Mouse (Mus musculus): ENCODE measurements around the gene Shmt2. TPM values are rescaled to one million over a fixed set of nuclear protein-coding genes. Genes with fewer than 3 reads are reported as not detected.

Gene Shmt2
- polyA plus RNA-seq, 1 experiment from 2014 or later, result 38.9 TPM

DNA sequence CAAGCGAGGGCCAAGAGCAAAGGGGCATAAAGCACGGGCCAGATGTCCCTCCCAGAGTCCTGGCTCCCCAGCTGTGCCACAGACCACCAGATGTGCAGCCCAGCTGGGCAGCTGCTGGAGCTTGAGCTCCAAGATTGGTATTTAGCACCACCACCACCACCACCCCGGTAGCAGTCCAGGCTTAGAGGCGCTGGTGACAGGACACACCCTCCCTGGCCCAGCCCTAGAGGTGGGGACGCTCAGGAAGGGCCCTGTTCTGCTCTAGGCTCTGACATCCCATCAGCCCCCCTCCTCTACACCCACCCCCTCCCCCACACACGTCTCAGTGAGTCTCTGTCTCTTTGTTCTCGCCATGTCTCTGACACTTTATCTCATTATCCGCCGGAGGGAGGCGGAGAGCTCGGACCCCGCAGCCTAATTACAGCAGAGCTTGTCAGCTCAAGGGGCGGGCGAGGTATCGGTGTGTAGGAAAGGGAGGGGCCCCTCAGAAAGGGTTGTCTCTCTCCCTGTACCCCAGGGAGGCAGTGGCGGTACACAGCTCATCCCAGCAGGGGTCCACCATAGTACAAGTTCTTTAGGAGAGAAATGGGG is 8.6 kb downstream of the Shmt2 start:
- Histone ChIP-seq H3K27me3 (ENCODE audit: control insufficient read depth, insufficient read depth, low read length) (peaks cover 6% of the 10 kb centered on the region; the same call in 1 of the 2 replicates), H3K4me1 (replicated peaks; ENCODE audit: control insufficient read depth, insufficient read depth) (peaks cover 23% of the 10 kb centered on the region), H3K4me2 (replicated peaks; ENCODE audit: low read depth) (peak overlapping the region; percentile 66), H3K4me3 (ENCODE audit: low read depth, low read length) (peak overlapping the region; percentile 29), H3K9me3 (ENCODE audit: control insufficient read depth, low read length) (no peaks in the 10 kb centered on the region), H3K9ac (ENCODE audit: low read length) (peak overlapping the region; percentile 47; the same call in 1 of the 2 replicates), H3K27ac (replicated peaks) (no peak overlapping the region), H3K36me3 (ENCODE audit: control insufficient read depth, insufficient read depth, low read length) (peaks cover 5% of the 10 kb centered on the region; the same call in 1 of the 2 replicates)
- WGBS, result 6% methylated on average over 16 of the region's 16 CpGs
- ATAC-seq (ENCODE audit: low FRiP score, low TSS enrichment) (0 out of 2 replicates have a peak, but pooled peaks have one; percentile 16), DNase-seq (ENCODE audit: low spot score) (peak; percentile 52)
- TF ChIP-seq CTCF (IDR thresholded peaks at IDR 0.05; ENCODE audit: low read depth), result no peak
- no peak for TF ChIP-seq EP300 (optimal IDR thresholded peaks at IDR 0.05)

DNA sequence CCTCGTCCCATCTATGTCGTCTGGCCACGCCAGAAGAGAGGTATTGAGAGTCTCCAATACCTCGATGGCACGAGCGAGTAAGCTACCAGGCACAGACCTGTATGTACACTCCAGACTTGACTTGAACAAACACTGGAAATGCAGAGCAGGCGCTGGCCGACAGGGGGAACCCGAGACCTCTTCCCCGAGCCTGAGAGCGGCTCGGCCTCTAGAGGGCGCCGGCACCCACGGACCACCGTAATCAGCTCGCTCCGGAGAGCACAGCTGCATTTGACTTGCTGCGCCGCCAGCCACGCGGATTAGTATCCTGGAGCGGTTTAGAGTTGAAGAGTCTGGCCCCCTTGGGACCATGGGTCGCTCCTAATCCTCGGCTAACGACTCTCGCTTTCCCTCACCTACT is 9.4 kb downstream of the Shmt2 start:
- TF ChIP-seq CTCF (IDR thresholded peaks at IDR 0.05; ENCODE audit: low read depth) (peak; percentile 100), EP300 (optimal IDR thresholded peaks at IDR 0.05) (no peak)
- Histone ChIP-seq H3K9ac (ENCODE audit: low read length) (peak overlapping the region; percentile 47; the same call in 1 of the 2 replicates), H3K4me1 (replicated peaks; ENCODE audit: control insufficient read depth, insufficient read depth) (peaks cover 23% of the 10 kb centered on the region), H3K4me3 (ENCODE audit: low read depth, low read length) (peak overlapping the region; percentile 29), H3K9me3 (ENCODE audit: control insufficient read depth, low read length) (no peaks in the 10 kb centered on the region), H3K27me3 (ENCODE audit: control insufficient read depth, insufficient read depth, low read length) (peaks cover 6% of the 10 kb centered on the region; the same call in 1 of the 2 replicates), H3K4me2 (replicated peaks; ENCODE audit: low read depth) (peak overlapping the region; percentile 94), H3K27ac (replicated peaks) (no peak overlapping the region), H3K36me3 (ENCODE audit: control insufficient read depth, insufficient read depth, low read length) (no peaks in the 10 kb centered on the region)
- ATAC-seq (ENCODE audit: low FRiP score, low TSS enrichment), result peak; percentile 74
- peak; percentile 97 for DNase-seq (ENCODE audit: low spot score)
- 1% methylated on average over 27 of the region's 27 CpGs for WGBS

DNA sequence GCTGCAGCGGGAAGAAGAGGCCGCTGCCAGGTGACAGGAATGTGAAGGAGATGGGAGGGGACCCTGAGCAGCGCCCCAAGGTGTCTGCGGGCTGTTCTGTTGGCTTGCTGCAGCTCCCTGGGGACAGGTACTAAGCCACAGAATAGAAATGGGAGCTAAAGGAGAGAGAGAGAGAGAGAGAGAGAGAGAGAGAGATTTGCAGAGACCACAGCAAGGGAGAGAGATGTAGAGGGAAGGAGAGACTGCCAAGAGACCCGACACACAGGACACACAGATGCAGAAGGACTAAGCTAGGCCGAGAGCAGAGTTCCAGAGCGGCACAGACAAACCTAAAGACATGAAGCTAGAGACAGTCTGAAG is 10.0 kb downstream of the Shmt2 start:
- ATAC-seq (ENCODE audit: low FRiP score, low TSS enrichment), result no peak
- peaks cover 6% of the 10 kb centered on the region; the same call in 1 of the 2 replicates for H3K27me3 ChIP-seq (ENCODE audit: control insufficient read depth, insufficient read depth, low read length)
- no peak for DNase-seq (ENCODE audit: low spot score)
- no peak overlapping the region for H3K9ac ChIP-seq (ENCODE audit: low read length)
- 9% methylated on average over 7 of the region's 7 CpGs for WGBS
- TF ChIP-seq CTCF (IDR thresholded peaks at IDR 0.05; ENCODE audit: low read depth) (no peak; the same call in 1 of the 2 replicates), EP300 (optimal IDR thresholded peaks at IDR 0.05) (no peak)
- no peaks in the 10 kb centered on the region for H3K9me3 ChIP-seq (ENCODE audit: control insufficient read depth, low read length)
- peak overlapping the region; percentile 55 for H3K4me3 ChIP-seq (ENCODE audit: low read depth, low read length)
- H3K27ac ChIP-seq (replicated peaks), result no peak overlapping the region
- peak overlapping the region; percentile 94 for H3K4me2 ChIP-seq (replicated peaks; ENCODE audit: low read depth)
- no peaks in the 10 kb centered on the region for H3K36me3 ChIP-seq (ENCODE audit: control insufficient read depth, insufficient read depth, low read length)
- peaks cover 23% of the 10 kb centered on the region for H3K4me1 ChIP-seq (replicated peaks; ENCODE audit: control insufficient read depth, insufficient read depth)

DNA sequence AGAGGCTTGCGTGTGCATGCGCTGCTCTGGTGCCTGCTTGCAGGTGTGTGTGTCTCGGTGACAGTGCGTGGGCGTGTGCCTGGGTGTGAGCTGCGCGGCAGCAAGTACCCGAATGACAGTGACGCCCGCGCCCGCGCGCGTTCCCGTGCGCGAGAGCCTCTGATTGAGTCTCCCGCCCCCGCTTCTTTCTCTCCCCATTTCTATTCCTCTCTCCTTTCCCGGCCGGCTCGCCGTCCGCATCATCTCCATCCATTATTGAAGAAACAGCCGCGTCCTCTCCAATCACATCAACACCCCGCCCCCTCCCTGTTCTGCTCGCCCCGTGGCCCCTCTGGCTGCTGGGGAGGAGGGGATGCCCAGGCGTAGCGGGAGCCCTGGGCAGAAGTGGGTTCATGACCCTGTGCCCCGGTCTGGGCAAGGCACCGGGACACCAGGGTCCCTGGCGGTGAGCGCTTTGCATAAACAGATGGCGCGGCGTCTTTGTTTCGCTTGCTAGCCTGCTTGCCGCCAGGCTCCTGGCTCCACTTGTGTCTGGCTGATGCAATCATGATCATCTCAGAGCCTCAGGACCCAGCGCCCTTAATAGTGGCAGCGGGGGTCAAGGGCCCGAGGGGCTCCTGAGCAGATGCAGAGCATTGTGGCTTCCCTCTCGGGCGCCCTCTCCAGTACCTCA is 10.5 kb downstream of the Shmt2 start:
- Histone ChIP-seq H3K4me1 (replicated peaks; ENCODE audit: control insufficient read depth, insufficient read depth) (peaks cover 17% of the 10 kb centered on the region), H3K36me3 (ENCODE audit: control insufficient read depth, insufficient read depth, low read length) (no peaks in the 10 kb centered on the region), H3K4me2 (replicated peaks; ENCODE audit: low read depth) (peak overlapping the region; percentile 94), H3K4me3 (ENCODE audit: low read depth, low read length) (peak overlapping the region; percentile 55), H3K27me3 (ENCODE audit: control insufficient read depth, insufficient read depth, low read length) (peaks cover 6% of the 10 kb centered on the region; the same call in 1 of the 2 replicates), H3K9me3 (ENCODE audit: control insufficient read depth, low read length) (no peaks in the 10 kb centered on the region), H3K27ac (replicated peaks) (no peak overlapping the region), H3K9ac (ENCODE audit: low read length) (peak overlapping the region; percentile 38; the same call in 1 of the 2 replicates)
- no peak for ATAC-seq (ENCODE audit: low FRiP score, low TSS enrichment)
- no peak for DNase-seq (ENCODE audit: low spot score)
- WGBS, result under 1% methylated on average over 44 of the region's 46 CpGs
- no peak for TF ChIP-seq EP300 (optimal IDR thresholded peaks at IDR 0.05)
- TF ChIP-seq CTCF (IDR thresholded peaks at IDR 0.05; ENCODE audit: low read depth), result no peak

DNA sequence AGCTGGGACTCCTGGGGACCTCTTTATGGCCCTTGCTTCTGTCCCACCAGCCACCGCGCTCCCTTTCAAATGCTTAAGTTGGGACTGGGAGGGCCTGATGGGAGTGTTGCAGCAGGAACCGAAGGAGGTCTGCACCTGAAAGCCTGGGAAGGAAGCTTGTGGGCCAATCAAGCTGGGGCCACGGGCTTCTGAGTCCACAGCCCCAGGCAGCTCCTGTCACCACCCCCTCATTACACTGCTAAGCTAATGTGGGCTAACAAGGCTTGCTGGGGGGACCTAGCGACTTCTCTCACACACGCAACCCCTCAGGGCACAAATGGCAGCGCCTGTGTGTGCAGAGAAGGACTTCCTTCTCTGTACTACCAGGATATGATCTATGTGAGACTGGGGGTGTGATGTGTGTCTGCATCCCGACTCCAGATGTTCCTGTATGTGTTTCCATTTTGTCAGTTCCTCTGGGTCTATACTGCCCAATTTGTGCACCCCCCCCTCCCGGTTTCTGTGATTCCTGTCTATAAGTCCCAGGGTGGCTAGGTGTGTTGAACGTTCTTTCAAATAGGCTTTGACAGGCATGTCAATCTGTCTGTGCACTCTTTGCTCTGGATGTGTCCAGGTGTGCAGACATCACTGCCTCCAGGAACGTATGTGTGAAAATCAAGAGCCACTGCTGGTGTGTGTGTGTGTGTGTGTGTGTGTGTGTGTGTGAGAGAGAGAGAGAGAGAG is 11.2 kb downstream of the Shmt2 start:
- H3K36me3 ChIP-seq (ENCODE audit: control insufficient read depth, insufficient read depth, low read length), result no peaks in the 10 kb centered on the region
- peaks cover 11% of the 10 kb centered on the region for H3K4me1 ChIP-seq (replicated peaks; ENCODE audit: control insufficient read depth, insufficient read depth)
- peak overlapping the region; percentile 94 for H3K4me2 ChIP-seq (replicated peaks; ENCODE audit: low read depth)
- H3K9ac ChIP-seq (ENCODE audit: low read length), result no peak overlapping the region
- no peak for TF ChIP-seq CTCF (IDR thresholded peaks at IDR 0.05; ENCODE audit: low read depth)
- no peak for TF ChIP-seq EP300 (optimal IDR thresholded peaks at IDR 0.05)
- no peaks in the 10 kb centered on the region for H3K9me3 ChIP-seq (ENCODE audit: control insufficient read depth, low read length)
- ATAC-seq (ENCODE audit: low FRiP score, low TSS enrichment) (no peak), DNase-seq (ENCODE audit: low spot score) (no peak)
- peaks cover 6% of the 10 kb centered on the region; the same call in 1 of the 2 replicates for H3K27me3 ChIP-seq (ENCODE audit: control insufficient read depth, insufficient read depth, low read length)
- no peak overlapping the region for H3K27ac ChIP-seq (replicated peaks)
- WGBS, result 26% methylated on average over 11 of the region's 11 CpGs
- peak overlapping the region; percentile 55 for H3K4me3 ChIP-seq (ENCODE audit: low read depth, low read length)

Measured in stomach, postnatal 0 days (tissue).